Mouse (Mus musculus) embryonic facial prominence, embryonic 12.5 days (tissue): ENCODE measurements around the gene Ugt1a7c. TPM values are rescaled to one million over a fixed set of nuclear protein-coding genes. Genes with fewer than 3 reads are reported as not detected.
"Not testable (repeated sequence)": the region's sequence is repeated elsewhere in the genome, so short reads cannot be mapped to it uniquely, and the experiment has no call there.

ENCODE experiments used
- ATAC-seq: fragments of 200-750 bp; cut with Nextera tagmentation; 2 replicates; pipeline ENCODE4 v1.8.0; 2017; ENCODE audit not compliant: insufficient number of reproducible peaks, insufficient read depth, low FRiP score, low TSS enrichment
- H3K27ac ChIP-seq: fragments of 300-500 bp; sonication (generic); 2 replicates; pipeline ENCODE4 v1.5.1; 2016; ENCODE audit warnings: mild to moderate bottlenecking
- H3K27me3 ChIP-seq: fragments of 300-500 bp; sonication (generic); 2 replicates; pipeline ENCODE4 v1.6.1; 2016; ENCODE audit warnings: mild to moderate bottlenecking, moderate library complexity
- H3K36me3 ChIP-seq: fragments of 300-500 bp; sonication (generic); 2 replicates; pipeline ENCODE4 v1.6.1; 2016; ENCODE audit warnings: mild to moderate bottlenecking
- H3K4me1 ChIP-seq: fragments of 300-500 bp; sonication (generic); 2 replicates; pipeline ENCODE4 v1.6.1; 2016
- H3K4me2 ChIP-seq: fragments of 300-500 bp; sonication (generic); replicated peaks from 2 replicates; pipeline ENCODE4 v1.6.1; 2016; ENCODE audit warnings: mild to moderate bottlenecking, moderate library complexity
- H3K4me3 ChIP-seq: fragments of 300-500 bp; sonication (generic); 2 replicates; pipeline ENCODE4 v1.5.1; 2016; ENCODE audit warnings: mild to moderate bottlenecking
- H3K9ac ChIP-seq: fragments of 300-500 bp; sonication (generic); 2 replicates; pipeline ENCODE4 v1.6.1; 2016; ENCODE audit warnings: mild to moderate bottlenecking, moderate library complexity
- H3K9me3 ChIP-seq: fragments of 300-500 bp; sonication (generic); 2 replicates; pipeline ENCODE4 v1.6.1; 2016; ENCODE audit warnings: mild to moderate bottlenecking, moderate library complexity
- WGBS: fragments of 180-500 bp; shearing (Covaris S2); methylation state at CpG from one replicate; pipeline ENCODE4 v1.1.7; 2016; 5-methylcytosine and 5-hydroxymethylcytosine counted together
- polyA plus RNA-seq: library from polyadenylated mRNA; unstranded; fragments of >200 nt; fragmentation: Nextera tagmentation; extraction: Ambion mirVana; gene quantifications from 2 replicates; pipeline ENCODE4 v1.2.1, GENCODE M21; 2016

Gene Ugt1a7c
- polyA plus RNA-seq, 1 experiment from 2014 or later, result 0.63 TPM

- H3K4me3 ChIP-seq, H3K36me3 ChIP-seq, H3K9ac ChIP-seq, H3K4me2 ChIP-seq, H3K4me1 ChIP-seq, H3K27ac ChIP-seq, ATAC-seq, H3K9me3 ChIP-seq, H3K27me3 ChIP-seq: not testable (repeated sequence)
- 64% methylated on average over 3 of the region's 3 CpGs for WGBS
Measured at GRCm38 (mm10) chr1:88094270-88094676, 589 bp upstream of the Ugt1a7c start.

DNA sequence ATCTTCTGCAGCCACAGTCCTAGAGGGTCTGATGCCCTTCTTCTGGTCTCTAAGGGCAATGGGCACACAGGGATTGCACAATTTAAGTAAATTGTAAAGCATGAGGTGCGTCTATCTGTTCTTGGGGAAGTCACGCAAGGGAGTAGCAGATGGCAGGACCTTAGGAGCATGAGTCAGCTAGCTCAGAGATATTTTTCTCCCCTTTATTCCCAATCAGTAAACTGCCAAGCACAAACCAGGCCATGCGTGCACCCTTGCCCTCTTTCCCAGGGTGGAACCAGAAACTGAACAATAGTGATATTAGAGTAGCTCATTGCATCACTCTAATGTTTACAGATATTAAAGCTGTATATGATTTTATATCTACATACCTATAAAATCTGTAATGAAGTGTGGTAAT, 3.7 kb downstream of the Ugt1a7c start:
- H3K4me1 ChIP-seq, H3K27ac ChIP-seq, H3K36me3 ChIP-seq, H3K4me3 ChIP-seq, H3K9ac ChIP-seq, H3K4me2 ChIP-seq, ATAC-seq, H3K9me3 ChIP-seq, H3K27me3 ChIP-seq: not testable (repeated sequence)
- WGBS, result 86% methylated on average over 3 of the region's 3 CpGs

DNA sequence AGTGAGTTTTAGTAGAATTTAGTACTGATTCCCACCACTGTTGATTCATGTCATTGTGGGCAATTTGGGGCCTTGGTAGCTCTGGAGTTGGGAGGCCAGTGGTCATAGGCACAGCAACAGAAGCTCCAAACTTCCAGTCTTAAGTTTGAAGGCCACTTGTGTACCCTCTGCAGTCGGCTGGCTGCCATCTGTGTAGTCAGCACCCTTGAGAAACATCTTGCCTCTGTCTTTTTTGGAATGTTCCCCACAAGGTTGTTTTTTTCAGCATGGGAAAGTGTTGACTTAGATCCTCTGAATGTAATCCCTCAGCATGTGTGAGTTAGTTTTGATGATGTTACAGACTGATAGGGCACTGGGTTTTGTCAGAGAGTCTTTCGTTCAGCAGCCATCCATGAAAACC, 4.8 kb downstream of the Ugt1a7c start:
- H3K27me3 ChIP-seq, H3K36me3 ChIP-seq, H3K4me1 ChIP-seq, H3K9ac ChIP-seq, H3K4me3 ChIP-seq, H3K9me3 ChIP-seq, ATAC-seq, H3K4me2 ChIP-seq, H3K27ac ChIP-seq: not testable (repeated sequence)
- WGBS, result 85% methylated on average over 2 of the region's 2 CpGs

DNA sequence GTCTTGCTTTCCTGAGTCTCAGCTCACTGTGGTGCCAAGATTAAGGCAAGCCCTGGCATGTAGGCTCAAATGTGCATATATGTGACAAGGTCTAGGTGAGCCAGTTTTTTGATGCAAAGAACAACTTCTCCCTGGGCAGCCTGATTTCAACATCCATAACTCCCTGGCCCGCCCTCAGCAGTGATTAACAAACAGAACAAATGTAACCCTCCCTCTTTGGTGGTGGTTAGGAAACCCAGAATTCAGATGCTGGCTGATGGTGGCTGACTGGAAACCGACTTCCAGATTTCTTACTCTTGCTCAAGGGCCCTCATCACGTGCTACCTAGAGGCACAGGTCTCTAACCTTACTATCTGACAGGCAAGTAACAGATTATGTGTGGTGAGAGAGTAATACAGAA, 8.2 kb downstream of the Ugt1a7c start, which contains the start of gene Ugt1a6b:
Ugt1a6b (plus strand) TSS at position 234 of the 400 bp plus-strand sequence.
- not testable (repeated sequence) for H3K36me3 ChIP-seq, H3K9ac ChIP-seq, ATAC-seq, H3K4me3 ChIP-seq, H3K9me3 ChIP-seq, H3K27me3 ChIP-seq, H3K27ac ChIP-seq, H3K4me2 ChIP-seq, H3K4me1 ChIP-seq
- 70% methylated on average over 3 of the region's 3 CpGs for WGBS

- not testable (repeated sequence) for H3K4me3 ChIP-seq, H3K36me3 ChIP-seq, H3K9me3 ChIP-seq, H3K4me1 ChIP-seq, H3K9ac ChIP-seq, ATAC-seq, H3K27ac ChIP-seq, H3K4me2 ChIP-seq, H3K27me3 ChIP-seq
- WGBS, result 88% methylated on average over 4 of the region's 5 CpGs
Measured at GRCm38 (mm10) chr1:88103697-88104468, 9.0 kb downstream of the Ugt1a7c start.

DNA sequence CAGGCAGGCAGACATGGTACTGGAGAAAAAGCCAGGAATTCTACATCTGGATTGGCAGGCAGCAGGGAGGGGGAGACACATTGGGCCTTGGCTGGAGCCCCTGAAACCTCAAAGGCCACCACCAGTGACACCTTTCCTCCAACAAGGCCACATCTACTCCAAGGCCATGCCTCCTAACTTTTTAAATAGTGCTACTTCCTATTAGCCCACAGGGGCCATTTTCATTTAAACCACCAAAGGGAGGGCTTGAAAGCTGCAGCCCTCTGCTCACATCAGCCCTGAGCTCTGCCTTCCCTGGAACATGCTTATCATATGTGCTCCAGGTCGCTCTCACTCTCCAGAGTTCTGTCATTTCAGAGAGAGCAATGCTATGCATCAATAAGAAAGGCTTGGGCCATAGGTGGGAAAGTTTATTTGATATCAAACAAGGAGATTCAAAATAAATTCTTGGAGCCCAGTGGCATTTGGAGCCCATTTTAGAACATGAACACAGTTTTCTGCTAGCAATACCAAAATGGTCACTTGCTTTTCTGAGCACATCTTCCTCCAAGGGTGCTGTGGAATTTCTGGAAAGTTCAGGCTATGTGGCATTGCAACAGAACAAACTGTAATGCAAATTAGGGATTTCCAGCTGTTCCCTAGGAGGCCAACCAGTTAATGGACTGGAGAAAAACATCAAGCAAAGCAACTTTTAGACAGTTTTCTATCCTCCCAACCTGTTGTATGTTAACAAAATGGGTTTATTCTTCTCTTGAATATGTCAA, 10.0 kb downstream of the Ugt1a7c start:
- Histone ChIP-seq H3K4me3 (no peak overlapping the region), H3K4me2 (no peak overlapping the region), H3K9me3 (no peaks in the 10 kb centered on the region), H3K9ac (no peak overlapping the region), H3K27ac (no peak overlapping the region), H3K4me1 (no peaks in the 10 kb centered on the region), H3K36me3 (no peaks in the 10 kb centered on the region), H3K27me3 (no peaks in the 10 kb centered on the region)
- no peak for ATAC-seq
- 87% methylated on average over 1 of the region's 1 CpGs for WGBS

DNA sequence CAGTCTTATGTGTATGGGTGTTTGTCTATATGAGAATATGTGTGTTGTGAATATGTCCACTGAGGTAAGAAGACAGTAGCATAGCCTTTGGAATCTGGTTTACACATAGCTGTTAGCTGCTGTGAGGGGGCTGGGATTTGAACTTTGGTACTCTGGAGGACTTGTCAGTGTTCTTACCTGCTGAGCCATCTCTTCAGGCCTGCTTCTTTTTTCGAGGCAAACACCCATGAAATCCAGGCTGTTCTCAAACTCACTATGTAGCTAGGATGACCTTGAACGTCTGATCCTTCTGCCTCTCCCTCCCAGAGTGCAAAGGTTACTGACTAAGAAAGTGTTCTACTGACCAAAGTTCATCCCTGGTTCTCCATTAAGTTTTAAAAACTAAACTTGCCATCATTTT, 10.8 kb downstream of the Ugt1a7c start:
- no peak for ATAC-seq

GRCm38 (mm10) chr1:88109027-88109557, 14.2 kb downstream of the Ugt1a7c start:
- H3K4me2 ChIP-seq, H3K27me3 ChIP-seq, H3K9ac ChIP-seq, H3K27ac ChIP-seq, H3K36me3 ChIP-seq, ATAC-seq, H3K4me3 ChIP-seq, H3K4me1 ChIP-seq, H3K9me3 ChIP-seq: not testable (repeated sequence)
- WGBS, result 87% methylated on average over 2 of the region's 2 CpGs

More for the DNA sequence above, 10.8 kb downstream of the Ugt1a7c start:
- H3K4me1 ChIP-seq, result no peaks in the 10 kb centered on the region
- no peak overlapping the region for H3K4me2 ChIP-seq
- no peak overlapping the region for H3K9ac ChIP-seq
- 57% methylated on average over 2 of the region's 2 CpGs for WGBS
- no peak overlapping the region for H3K27ac ChIP-seq
- no peaks in the 10 kb centered on the region for H3K27me3 ChIP-seq
- no peaks in the 10 kb centered on the region for H3K9me3 ChIP-seq
- no peak overlapping the region for H3K4me3 ChIP-seq
- H3K36me3 ChIP-seq, result no peaks in the 10 kb centered on the region

DNA sequence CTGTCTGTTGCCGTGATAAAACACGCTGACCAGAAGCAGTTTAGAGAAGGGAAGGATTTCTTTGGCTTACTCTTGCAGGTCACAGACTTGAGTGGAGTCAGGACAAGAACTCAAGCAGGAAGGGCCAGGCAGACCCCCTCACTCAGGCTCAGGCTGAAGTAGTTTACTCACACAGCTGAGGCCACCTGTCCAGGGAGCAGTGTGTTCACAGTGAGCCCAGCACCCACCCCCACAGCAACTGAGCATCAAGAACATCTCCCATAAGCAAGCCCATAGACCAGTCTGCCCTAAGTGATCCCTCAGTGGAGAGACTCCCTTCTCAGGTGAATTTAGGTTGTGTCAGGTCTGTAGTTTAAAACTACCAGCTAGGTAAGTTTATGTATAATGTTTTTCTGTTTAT, 14.7 kb downstream of the Ugt1a7c start:
- H3K9me3 ChIP-seq, H3K9ac ChIP-seq, ATAC-seq, H3K4me3 ChIP-seq, H3K4me2 ChIP-seq, H3K36me3 ChIP-seq, H3K4me1 ChIP-seq, H3K27me3 ChIP-seq, H3K27ac ChIP-seq: not testable (repeated sequence)
- WGBS, result 68% methylated on average over 2 of the region's 2 CpGs

DNA sequence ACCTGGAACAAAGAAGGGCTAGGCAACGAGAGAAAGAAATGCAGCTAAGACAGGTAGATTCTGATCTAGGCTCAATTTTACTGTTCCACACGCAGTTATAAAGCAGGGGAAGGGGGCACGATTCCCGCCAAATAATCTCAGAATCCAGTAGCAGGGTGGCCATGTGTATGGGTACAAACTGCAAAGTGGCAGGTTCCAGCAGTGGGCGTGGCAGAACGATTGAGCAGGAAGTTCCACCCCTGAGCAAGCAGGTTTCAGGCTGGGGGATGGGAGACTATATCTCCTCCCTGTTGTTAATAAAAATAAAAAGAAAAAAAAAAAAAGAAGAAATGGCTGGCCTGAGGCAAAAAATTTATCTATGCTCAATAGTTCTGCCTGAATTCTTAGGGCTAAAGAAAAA, 17.9 kb downstream of the Ugt1a7c start:
- not testable (repeated sequence) for H3K27me3 ChIP-seq, H3K9ac ChIP-seq, H3K4me1 ChIP-seq, H3K4me3 ChIP-seq, H3K4me2 ChIP-seq, ATAC-seq, H3K36me3 ChIP-seq, H3K27ac ChIP-seq, H3K9me3 ChIP-seq
- WGBS, result 93% methylated on average over 6 of the region's 6 CpGs

GRCm38 (mm10) chr1:88120550-88120949, 25.7 kb downstream of the Ugt1a7c start:
- H3K4me1 ChIP-seq, H3K9me3 ChIP-seq, H3K36me3 ChIP-seq, H3K4me2 ChIP-seq, ATAC-seq, H3K4me3 ChIP-seq, H3K9ac ChIP-seq, H3K27me3 ChIP-seq, H3K27ac ChIP-seq: not testable (repeated sequence)
- 10% methylated on average over 4 of the region's 4 CpGs for WGBS

DNA sequence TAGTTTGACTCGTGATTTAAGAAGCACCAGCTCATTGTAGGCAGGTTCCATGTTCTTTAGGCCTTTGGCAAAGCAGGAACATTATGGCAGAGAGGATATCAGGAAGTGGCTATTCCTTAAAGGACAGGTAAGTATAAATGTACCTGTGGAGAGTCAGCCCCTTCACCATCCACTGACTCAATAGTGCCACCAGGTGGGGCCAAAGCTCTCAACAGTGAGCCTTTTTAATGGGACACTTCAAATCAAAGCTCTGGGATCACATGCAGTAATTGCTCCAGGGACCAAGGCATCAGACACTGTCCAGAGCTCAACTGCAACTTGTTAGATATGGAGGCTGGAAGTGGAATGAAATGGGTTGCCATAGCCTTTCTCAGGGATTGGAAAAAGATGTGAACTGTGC, 26.7 kb downstream of the Ugt1a7c start:
- ATAC-seq, H3K27ac ChIP-seq, H3K4me2 ChIP-seq, H3K4me1 ChIP-seq, H3K9me3 ChIP-seq, H3K4me3 ChIP-seq, H3K27me3 ChIP-seq, H3K36me3 ChIP-seq, H3K9ac ChIP-seq: not testable (repeated sequence)
- WGBS, result no CpG with 5 or more reads among the region's 1 CpGs
